Mouse (Mus musculus) adrenal gland, postnatal 25 days (tissue): ENCODE data around the gene Rad23a. TPM values are rescaled to one million over a fixed set of nuclear protein-coding genes. Genes with fewer than 3 reads are reported as not detected.

ENCODE experiments used
- DNase-seq: peaks from one replicate; pipeline ENCODE4 v3.0.0; 2021; ENCODE audit warnings: mixed read lengths
- long read RNA-seq: library from polyadenylated mRNA; stranded (forward); transcript quantifications from one replicate; pipeline ENCODE4 v2.0.0, GENCODE M21; 2021
- total RNA-seq: library from RNA; stranded (reverse); gene quantifications from 2 replicates; pipeline ENCODE4 v1.2.3, GENCODE M21; 2021

Rad23a gene
- total RNA-seq: 116 and 120 TPM in 2 replicates
- long read RNA-seq, transcript Rad23a-201 (9 exons, 2,074 nt): minor isoform, 29 of 85 reads
- long read RNA-seq, transcript Rad23a-202 (9 exons, 1,842 nt): major isoform, 34 of 85 reads
- long read RNA-seq, partial matches to known transcripts: 5 of 85 reads
- long read RNA-seq, other reads (novel, unspliced or antisense): 16 of 85 reads

- peak; percentile 90 for DNase-seq
Observed at GRCm38 (mm10) chr8:84840248-84840999, at the start of gene Rad23a. TSS of gene Rad23a (minus strand) at chr8:84840665.

GRCm38 (mm10) chr8:84889141-84889540, 48.7 kb upstream of the Rad23a start:
- DNase-seq: no peak

DNA sequence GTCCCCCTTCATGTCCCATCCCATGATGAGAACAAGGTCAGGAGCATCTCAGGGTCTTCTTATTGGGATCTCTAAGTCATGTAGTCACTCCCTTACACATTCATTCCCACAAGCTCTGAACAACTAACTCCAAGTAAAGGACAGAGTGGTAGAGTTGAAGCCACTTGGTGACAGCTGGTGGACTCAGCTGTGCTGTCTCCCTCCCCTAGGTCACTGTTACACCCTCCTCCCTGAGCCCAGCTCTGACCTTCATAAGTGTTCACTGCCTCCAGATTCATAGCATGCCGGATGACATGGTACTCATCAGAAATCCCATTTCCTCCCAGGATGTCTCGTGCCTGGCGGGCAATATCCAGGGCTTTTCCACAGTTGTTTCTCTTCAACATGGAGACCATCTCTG, 47.8 kb upstream of the Rad23a start:
- DNase-seq: no peak

GRCm38 (mm10) chr8:84884728-84885127, 44.3 kb upstream of the Rad23a start:
- no peak for DNase-seq

DNA sequence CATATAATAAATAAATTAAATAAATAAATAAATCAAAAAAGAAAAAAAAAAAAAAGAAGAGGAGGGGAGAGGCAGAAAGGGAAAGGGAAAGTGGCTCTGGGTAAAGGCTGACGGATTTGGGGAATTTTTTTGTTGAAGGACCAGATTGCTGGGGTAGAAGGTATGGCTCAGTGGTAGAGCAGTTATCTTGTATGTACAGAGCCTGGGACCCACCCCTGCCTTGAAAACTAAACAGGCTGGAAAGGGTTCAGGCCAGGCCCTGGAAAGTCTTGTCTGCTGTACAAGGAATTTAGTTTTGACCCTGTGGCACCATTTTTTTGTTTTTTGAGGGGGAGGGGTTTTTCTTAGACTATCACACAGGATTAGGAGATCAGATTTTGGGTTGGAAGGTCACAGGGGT, 38.5 kb upstream of the Rad23a start:
- DNase-seq: no peak

DNA sequence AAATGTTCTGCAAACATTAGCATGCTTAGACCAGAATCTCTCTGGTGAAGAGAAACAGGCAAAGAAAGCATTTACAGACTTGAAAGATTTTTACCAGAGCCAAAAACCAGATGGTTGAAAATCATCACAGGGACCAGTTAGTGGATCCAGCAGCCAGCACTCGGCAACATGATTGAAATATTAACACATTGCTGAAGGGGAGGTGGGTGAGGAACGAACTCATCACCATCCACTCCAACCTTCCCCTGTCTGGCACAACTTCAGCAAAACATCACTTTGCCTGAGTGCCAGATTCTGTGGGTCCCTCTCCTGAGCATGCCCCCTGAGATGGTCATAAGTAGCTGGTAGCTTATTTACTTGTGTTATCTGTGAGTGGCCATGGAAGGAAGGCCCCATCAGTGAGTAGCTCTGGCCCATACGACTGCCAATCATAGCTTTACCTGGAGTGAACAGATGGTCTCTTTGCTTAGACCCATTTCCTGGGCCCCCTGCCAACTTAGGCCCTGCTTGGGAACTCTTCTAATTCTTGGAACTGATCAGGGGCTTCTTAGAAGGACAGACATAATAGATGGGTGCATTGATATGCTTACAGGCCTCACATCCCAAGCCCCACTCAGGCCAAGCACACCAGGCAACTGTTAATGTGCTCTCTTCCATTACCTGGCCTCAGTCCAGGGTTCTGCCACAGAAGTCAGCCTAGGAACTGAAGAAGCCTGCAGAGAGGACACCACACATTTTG, 37.0 kb upstream of the Rad23a start:
- no peak for DNase-seq

GRCm38 (mm10) chr8:84874339-84874738, 33.9 kb upstream of the Rad23a start:
- no peak for DNase-seq

DNA sequence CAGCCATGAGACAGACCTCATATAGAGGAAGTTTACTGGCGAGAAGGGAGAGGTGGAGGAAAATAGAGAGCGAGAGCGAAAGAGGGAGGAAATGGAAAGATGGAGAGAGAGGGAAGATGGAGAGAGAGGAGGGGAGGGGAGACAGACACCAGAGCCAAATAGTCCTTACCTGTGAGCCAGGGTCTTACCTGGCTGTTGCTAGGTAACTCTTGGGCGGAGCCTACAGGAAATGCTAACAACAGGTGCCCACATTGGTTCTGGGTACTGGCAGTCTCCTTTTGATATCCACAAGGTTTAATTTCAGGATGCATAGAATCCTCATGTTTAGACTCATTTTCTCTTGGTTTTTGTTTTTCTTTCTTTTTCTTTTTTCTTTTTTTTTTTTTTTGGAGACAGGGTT, 32.6 kb upstream of the Rad23a start:
- no peak for DNase-seq

DNA sequence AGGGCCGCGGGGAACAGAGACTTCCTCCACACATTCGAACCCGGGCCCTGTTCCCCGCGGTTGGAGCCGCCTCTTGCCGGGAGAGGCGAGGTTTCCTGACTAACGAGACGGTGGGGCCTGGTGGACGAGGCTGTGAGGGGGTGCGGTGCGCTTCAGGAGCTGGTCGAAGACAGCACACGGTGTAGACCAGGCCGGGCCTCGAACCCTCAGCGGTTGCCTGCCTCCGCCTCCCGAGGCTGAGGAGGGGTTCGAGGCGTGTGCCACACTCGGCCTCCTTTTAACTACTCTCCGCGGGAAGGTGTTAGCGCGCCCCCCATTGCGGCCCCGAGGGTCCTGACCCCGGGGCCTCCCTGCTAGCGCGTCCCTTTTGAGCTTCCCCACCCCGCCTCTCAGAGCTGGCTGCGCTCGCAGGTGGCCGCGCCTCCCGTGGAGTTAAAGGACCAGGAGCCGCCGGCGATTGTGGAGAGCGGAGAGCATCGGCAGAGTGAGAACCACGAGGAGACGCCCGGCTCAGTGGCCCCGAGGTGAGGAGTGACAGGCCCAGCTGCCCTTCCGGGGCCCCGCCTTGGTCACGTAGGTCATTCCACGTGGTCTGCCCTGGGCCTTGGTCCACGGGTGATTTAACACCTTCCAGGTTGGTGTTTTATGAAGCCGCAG, 32.0 kb upstream of the Rad23a start:
- peak; percentile 50 for DNase-seq

GRCm38 (mm10) chr8:84871376-84872308, 31.2 kb upstream of the Rad23a start, which contains the start of gene Syce2:
TSS of gene Syce2 (plus strand) at chr8:84872111.
- peak; percentile 88 for DNase-seq

DNA sequence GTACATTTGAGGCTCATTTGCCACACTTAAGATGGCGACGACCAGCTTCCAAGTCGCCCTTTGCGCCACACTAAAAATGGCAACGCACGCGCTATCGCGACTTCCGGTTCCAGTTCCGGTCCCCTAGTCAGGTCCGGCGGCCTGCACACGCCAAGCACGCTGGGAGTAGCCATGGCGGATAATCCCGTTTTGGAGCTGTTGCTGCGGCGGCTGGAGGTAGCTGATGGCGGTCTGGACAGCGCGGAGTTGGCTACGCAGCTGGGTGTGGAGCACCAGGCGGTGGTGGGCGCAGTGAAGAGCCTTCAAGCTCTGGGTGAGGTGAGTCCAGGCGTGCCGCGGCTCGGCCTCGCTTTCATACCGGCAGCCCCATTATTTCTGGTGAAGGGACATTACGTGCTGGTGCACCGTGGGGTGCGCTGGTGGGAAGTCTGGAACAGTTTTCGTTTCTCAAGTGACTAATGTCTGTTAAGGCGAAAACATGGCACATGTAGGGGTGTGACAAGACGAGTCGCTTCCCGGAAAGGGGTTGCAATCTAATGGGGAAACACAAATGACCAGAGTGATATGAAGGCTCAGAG, 16.5 kb upstream of the Rad23a start, which contains the start of gene Farsa:
Farsa (plus strand) TSS at position 126 of the 578 bp plus-strand sequence.
- peak; percentile 92 for DNase-seq

DNA sequence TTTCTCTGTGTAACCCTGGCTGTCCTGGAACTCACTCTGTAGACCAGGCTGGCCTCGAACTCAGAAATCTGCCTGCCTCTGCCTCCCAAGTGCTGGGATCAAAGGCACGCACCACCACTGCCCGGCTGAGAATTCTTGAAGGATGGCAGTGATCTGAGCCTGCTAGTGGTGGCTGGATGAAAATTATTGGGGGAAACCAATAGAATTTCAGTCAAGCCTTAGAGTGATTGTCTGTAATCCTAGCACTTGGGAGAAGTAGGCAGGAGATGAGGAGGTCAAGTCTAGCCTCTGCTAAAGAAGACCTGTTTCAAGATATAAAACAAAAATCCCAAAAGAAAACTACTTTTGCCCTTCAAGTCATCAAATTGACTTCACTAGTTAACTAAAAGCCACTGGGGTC, 16.0 kb upstream of the Rad23a start:
- no peak for DNase-seq

DNA sequence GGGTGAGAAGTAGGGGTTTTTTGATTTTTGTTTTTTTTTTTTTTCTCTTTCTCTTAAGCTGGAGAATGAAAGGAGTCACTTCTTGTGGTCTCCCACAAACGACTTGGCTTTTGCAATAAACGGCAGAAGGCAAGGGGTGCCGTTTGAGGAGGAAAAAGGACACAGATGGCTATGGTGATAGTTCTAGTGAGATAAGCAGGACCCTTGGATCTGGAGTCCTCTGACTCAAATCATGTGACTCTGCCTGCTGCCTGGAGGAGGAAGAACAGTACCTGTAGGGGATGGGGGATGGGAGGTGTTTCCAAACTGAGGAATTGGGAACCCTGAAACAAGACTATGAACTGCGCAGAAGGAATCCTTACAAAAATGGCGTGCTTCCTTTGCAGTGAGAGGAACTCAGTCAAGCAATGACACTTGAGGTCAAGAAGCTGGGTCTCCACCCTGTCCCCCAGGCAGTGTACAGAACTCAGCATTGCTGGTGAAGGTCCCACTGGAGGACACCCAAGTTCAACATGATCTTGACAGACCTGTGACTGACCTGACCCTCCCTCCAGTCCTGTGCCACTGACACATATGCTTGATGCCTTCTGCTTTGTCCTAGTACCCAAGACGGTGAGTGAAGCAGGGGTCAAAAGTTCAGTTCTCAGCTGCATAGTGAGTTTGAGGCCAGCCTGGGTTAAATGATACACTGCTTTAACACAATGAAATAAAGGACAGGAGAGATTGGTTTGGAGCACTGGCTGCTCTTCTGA, 7.4 kb upstream of the Rad23a start:
- no peak for DNase-seq

DNA sequence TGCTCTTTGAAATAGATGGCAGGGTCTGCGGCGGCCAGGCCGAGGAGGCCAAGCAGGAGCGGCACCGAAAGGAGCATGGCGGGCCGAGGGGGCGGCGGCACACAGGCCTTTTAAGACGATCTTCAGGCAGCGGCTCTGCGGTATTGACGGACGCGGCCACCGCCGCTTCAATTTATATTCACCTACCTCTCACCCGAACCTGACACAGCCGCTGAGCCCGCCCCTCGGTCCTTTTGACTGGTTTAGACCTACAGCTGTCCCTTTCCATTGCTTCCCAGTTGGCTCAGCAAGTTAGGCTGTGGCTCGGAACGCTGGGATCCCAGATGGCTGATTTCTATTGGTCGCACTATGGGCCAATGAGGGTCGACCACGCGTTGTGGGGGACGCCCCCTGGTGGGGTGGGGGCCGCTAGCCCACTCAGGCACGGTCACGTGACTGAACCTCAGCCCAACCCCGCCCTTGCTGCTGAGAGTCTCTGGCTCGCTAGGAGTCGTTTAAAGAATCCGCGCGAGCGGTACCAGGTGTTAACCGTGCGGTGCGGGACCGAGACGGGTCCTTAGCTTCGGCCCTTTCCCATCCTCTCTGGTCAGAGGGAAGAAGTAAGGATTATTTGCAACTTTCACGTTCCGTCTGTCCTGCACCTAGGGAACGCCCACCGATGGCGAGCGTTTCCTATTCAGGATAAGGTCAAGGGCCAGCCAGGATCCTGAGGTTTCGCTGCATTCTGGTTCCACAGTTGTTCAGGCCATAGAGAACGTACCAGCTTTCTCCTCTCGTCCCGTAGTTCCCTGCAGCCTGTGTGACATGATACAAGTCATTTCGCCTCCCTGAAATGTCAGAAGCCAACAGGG, 6.5 kb upstream of the Rad23a start, which contains the start of gene Calr:
Calr (minus strand) TSS at position 213 of the 851 bp plus-strand sequence.
- peak; percentile 99 for DNase-seq

DNA sequence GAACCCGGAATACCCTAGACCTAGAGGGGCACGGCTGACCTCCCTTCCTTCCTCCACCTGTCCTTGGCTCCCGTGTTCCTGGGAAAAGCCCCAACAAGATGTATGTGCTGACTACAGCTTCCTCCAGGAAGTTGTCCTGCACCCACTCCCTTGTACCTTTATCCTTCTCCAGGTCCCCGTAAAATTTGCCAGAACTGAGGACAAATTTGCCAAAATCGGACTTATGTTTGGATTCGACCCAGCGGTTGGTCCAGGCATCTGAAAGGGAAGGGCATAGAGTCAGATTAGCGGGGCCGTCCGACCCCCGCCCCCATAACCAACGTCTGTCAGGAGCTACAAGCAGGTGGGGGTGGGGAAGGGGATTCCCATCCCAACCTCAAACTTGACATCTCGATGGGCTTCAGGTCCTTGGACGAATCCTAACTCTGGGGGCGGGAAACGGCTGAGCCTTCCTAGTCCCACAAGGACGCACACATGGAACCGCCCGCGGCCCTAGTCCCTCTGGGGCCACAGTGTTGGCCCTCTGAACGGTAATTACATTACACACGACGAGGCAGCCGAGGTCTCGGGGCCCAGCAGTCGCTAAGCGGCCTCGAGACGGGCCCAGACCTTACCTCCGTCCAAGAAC, 5.7 kb upstream of the Rad23a start:
- DNase-seq: no peak

- peak; percentile 47 for DNase-seq
Observed at GRCm38 (mm10) chr8:84845355-84846093, 5.1 kb upstream of the Rad23a start.

DNA sequence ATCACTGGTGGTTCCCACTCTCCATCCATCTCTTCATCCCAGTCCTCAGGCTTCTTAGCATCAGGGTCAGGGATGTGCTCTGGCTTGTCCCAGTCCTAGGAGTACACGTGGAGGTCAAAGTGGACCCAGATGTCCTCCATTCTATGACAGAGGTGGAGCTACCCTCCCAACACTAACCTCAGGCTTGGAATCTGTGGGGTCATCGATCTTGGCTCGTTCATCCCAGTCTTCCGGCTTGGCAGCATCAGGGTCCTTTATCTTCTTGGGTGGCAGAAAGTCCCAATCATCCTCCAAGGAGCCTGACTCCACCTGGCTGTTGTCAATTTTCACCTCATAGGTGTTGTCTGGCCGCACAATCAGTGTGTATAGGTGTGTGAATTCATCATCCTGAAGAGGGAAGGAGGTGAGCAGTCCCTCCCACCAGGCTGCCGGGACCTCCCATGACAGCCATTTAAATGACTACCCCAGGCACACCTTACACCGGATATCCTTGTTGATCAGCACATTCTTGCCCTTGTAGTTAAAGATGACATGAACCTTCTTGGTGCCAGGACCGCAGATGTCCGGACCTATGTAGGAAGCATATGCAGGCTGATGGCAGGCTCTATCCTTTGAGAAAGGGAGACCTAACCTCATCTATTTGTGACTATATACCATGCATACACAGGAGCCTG, 4.1 kb upstream of the Rad23a start:
- DNase-seq: no peak
